Mouse (Mus musculus): ENCODE data around the gene Zfp69. TPM values are rescaled to one million over a fixed set of nuclear protein-coding genes. Genes with fewer than 3 reads are reported as not detected.

Gene Zfp69
- polyA plus RNA-seq, 1 experiment from 2014 or later, result 6.6 TPM

- no peaks in the 10 kb centered on the region for H3K27me3 ChIP-seq (replicated peaks; ENCODE audit: control insufficient read depth, insufficient read depth, low read length)
- no peak overlapping the region for H3K4me3 ChIP-seq (ENCODE audit: low read depth, low read length)
- 78% methylated on average over 11 of the region's 11 CpGs for WGBS
- DNase-seq (ENCODE audit: low spot score), result no peak
- H3K9me3 ChIP-seq (ENCODE audit: control insufficient read depth, low read length), result no peaks in the 10 kb centered on the region
- no peak overlapping the region for H3K4me2 ChIP-seq (ENCODE audit: low read depth, low read length)
- no peaks in the 10 kb centered on the region for H3K4me1 ChIP-seq (ENCODE audit: control insufficient read depth, insufficient read depth, low read length)
- ATAC-seq (ENCODE audit: low read depth), result no peak
- no peak overlapping the region for H3K9ac ChIP-seq (ENCODE audit: low read depth, low read length)
- no peak overlapping the region for H3K27ac ChIP-seq (replicated peaks; ENCODE audit: low read depth, low read length)
- peaks cover 43% of the 10 kb centered on the region for H3K36me3 ChIP-seq (ENCODE audit: control insufficient read depth, insufficient read depth, low read length)
Observed at GRCm38 (mm10) chr4:120974711-120975427, 23.4 kb upstream of the Zfp69 start.

GRCm38 (mm10) chr4:120971842-120972241 lies 20.3 kb upstream of the Zfp69 start:
- no peak overlapping the region for H3K4me2 ChIP-seq (ENCODE audit: low read depth, low read length)
- 87% methylated on average over 8 of the region's 8 CpGs for WGBS
- no peak overlapping the region for H3K4me3 ChIP-seq (ENCODE audit: low read depth, low read length)
- DNase-seq (ENCODE audit: low spot score) (no peak), ATAC-seq (ENCODE audit: low read depth) (no peak)
- H3K9me3 ChIP-seq (ENCODE audit: control insufficient read depth, low read length), result no peaks in the 10 kb centered on the region
- no peaks in the 10 kb centered on the region for H3K4me1 ChIP-seq (ENCODE audit: control insufficient read depth, insufficient read depth, low read length)
- no peaks in the 10 kb centered on the region for H3K27me3 ChIP-seq (replicated peaks; ENCODE audit: control insufficient read depth, insufficient read depth, low read length)
- H3K36me3 ChIP-seq (ENCODE audit: control insufficient read depth, insufficient read depth, low read length), result peaks cover 51% of the 10 kb centered on the region
- H3K27ac ChIP-seq (replicated peaks; ENCODE audit: low read depth, low read length), result no peak overlapping the region
- H3K9ac ChIP-seq (ENCODE audit: low read depth, low read length), result 0 out of 2 replicates have a peak overlapping the region, but pooled peaks have one; percentile 8

GRCm38 (mm10) chr4:120969382-120970146 lies 18.1 kb upstream of the Zfp69 start:
- Histone ChIP-seq H3K4me1 (ENCODE audit: control insufficient read depth, insufficient read depth, low read length) (no peaks in the 10 kb centered on the region), H3K4me3 (ENCODE audit: low read depth, low read length) (no peak overlapping the region), H3K36me3 (ENCODE audit: control insufficient read depth, insufficient read depth, low read length) (peaks cover 50% of the 10 kb centered on the region), H3K9ac (ENCODE audit: low read depth, low read length) (no peak overlapping the region), H3K27ac (replicated peaks; ENCODE audit: low read depth, low read length) (no peak overlapping the region), H3K9me3 (ENCODE audit: control insufficient read depth, low read length) (no peaks in the 10 kb centered on the region), H3K27me3 (replicated peaks; ENCODE audit: control insufficient read depth, insufficient read depth, low read length) (no peaks in the 10 kb centered on the region), H3K4me2 (ENCODE audit: low read depth, low read length) (no peak overlapping the region)
- ATAC-seq (ENCODE audit: low read depth) (no peak), DNase-seq (ENCODE audit: low spot score) (no peak)
- WGBS, result 76% methylated on average over 5 of the region's 5 CpGs

GRCm38 (mm10) chr4:120968486-120968885 lies 17.0 kb upstream of the Zfp69 start:
- Histone ChIP-seq H3K27me3 (replicated peaks; ENCODE audit: control insufficient read depth, insufficient read depth, low read length) (no peaks in the 10 kb centered on the region), H3K36me3 (ENCODE audit: control insufficient read depth, insufficient read depth, low read length) (peaks cover 39% of the 10 kb centered on the region), H3K4me2 (ENCODE audit: low read depth, low read length) (no peak overlapping the region), H3K27ac (replicated peaks; ENCODE audit: low read depth, low read length) (no peak overlapping the region), H3K9ac (ENCODE audit: low read depth, low read length) (no peak overlapping the region), H3K4me1 (ENCODE audit: control insufficient read depth, insufficient read depth, low read length) (no peaks in the 10 kb centered on the region), H3K9me3 (ENCODE audit: control insufficient read depth, low read length) (no peaks in the 10 kb centered on the region), H3K4me3 (ENCODE audit: low read depth, low read length) (no peak overlapping the region)
- ATAC-seq (ENCODE audit: low read depth) (no peak), DNase-seq (ENCODE audit: low spot score) (no peak)
- WGBS, result 88% methylated on average over 9 of the region's 9 CpGs

GRCm38 (mm10) chr4:120955586-120955985 lies 4.1 kb upstream of the Zfp69 start:
- H3K27ac ChIP-seq (replicated peaks; ENCODE audit: low read depth, low read length), result no peak overlapping the region
- H3K36me3 ChIP-seq (ENCODE audit: control insufficient read depth, insufficient read depth, low read length), result no peaks in the 10 kb centered on the region
- no peak for DNase-seq (ENCODE audit: low spot score)
- H3K4me3 ChIP-seq (ENCODE audit: low read depth, low read length), result no peak overlapping the region
- 94% methylated on average over 1 of the region's 1 CpGs for WGBS
- no peaks in the 10 kb centered on the region for H3K9me3 ChIP-seq (ENCODE audit: control insufficient read depth, low read length)
- ATAC-seq (ENCODE audit: low read depth), result no peak
- no peaks in the 10 kb centered on the region for H3K27me3 ChIP-seq (replicated peaks; ENCODE audit: control insufficient read depth, insufficient read depth, low read length)
- H3K4me2 ChIP-seq (ENCODE audit: low read depth, low read length), result no peak overlapping the region
- H3K4me1 ChIP-seq (ENCODE audit: control insufficient read depth, insufficient read depth, low read length), result no peaks in the 10 kb centered on the region
- no peak overlapping the region for H3K9ac ChIP-seq (ENCODE audit: low read depth, low read length)

GRCm38 (mm10) chr4:120953667-120954066 lies 2.2 kb upstream of the Zfp69 start:
- Histone ChIP-seq H3K36me3 (ENCODE audit: control insufficient read depth, insufficient read depth, low read length) (no peaks in the 10 kb centered on the region), H3K27ac (replicated peaks; ENCODE audit: low read depth, low read length) (no peak overlapping the region), H3K9me3 (ENCODE audit: control insufficient read depth, low read length) (no peaks in the 10 kb centered on the region), H3K27me3 (replicated peaks; ENCODE audit: control insufficient read depth, insufficient read depth, low read length) (no peaks in the 10 kb centered on the region), H3K4me2 (ENCODE audit: low read depth, low read length) (no peak overlapping the region), H3K4me3 (ENCODE audit: low read depth, low read length) (no peak overlapping the region), H3K4me1 (ENCODE audit: control insufficient read depth, insufficient read depth, low read length) (no peaks in the 10 kb centered on the region), H3K9ac (ENCODE audit: low read depth, low read length) (no peak overlapping the region)
- DNase-seq (ENCODE audit: low spot score), result no peak
- no peak for ATAC-seq (ENCODE audit: low read depth)
- 89% methylated on average over 1 of the region's 1 CpGs for WGBS

GRCm38 (mm10) chr4:120953038-120953437 lies 1.5 kb upstream of the Zfp69 start:
- no peak overlapping the region for H3K4me3 ChIP-seq (ENCODE audit: low read depth, low read length)
- no peaks in the 10 kb centered on the region for H3K4me1 ChIP-seq (ENCODE audit: control insufficient read depth, insufficient read depth, low read length)
- DNase-seq (ENCODE audit: low spot score) (no peak), ATAC-seq (ENCODE audit: low read depth) (no peak)
- no peak overlapping the region for H3K4me2 ChIP-seq (ENCODE audit: low read depth, low read length)
- H3K27ac ChIP-seq (replicated peaks; ENCODE audit: low read depth, low read length), result no peak overlapping the region
- no peaks in the 10 kb centered on the region for H3K27me3 ChIP-seq (replicated peaks; ENCODE audit: control insufficient read depth, insufficient read depth, low read length)
- no peaks in the 10 kb centered on the region for H3K36me3 ChIP-seq (ENCODE audit: control insufficient read depth, insufficient read depth, low read length)
- no peaks in the 10 kb centered on the region for H3K9me3 ChIP-seq (ENCODE audit: control insufficient read depth, low read length)
- no peak overlapping the region for H3K9ac ChIP-seq (ENCODE audit: low read depth, low read length)
- WGBS, result 66% methylated on average over 4 of the region's 4 CpGs

- H3K4me3 ChIP-seq (ENCODE audit: low read depth, low read length), result peak overlapping the region; percentile 80
- no peak for ATAC-seq (ENCODE audit: low read depth)
- no peaks in the 10 kb centered on the region for H3K27me3 ChIP-seq (replicated peaks; ENCODE audit: control insufficient read depth, insufficient read depth, low read length)
- H3K4me1 ChIP-seq (ENCODE audit: control insufficient read depth, insufficient read depth, low read length), result no peaks in the 10 kb centered on the region
- WGBS, result 35% methylated on average over 6 of the region's 6 CpGs
- peak overlapping the region; percentile 65 for H3K4me2 ChIP-seq (ENCODE audit: low read depth, low read length)
- no peaks in the 10 kb centered on the region for H3K9me3 ChIP-seq (ENCODE audit: control insufficient read depth, low read length)
- H3K9ac ChIP-seq (ENCODE audit: low read depth, low read length), result peak overlapping the region; percentile 86
- peak overlapping the region; percentile 88 for H3K27ac ChIP-seq (replicated peaks; ENCODE audit: low read depth, low read length)
- peaks cover 2% of the 10 kb centered on the region; the same call in 1 of the 2 replicates for H3K36me3 ChIP-seq (ENCODE audit: control insufficient read depth, insufficient read depth, low read length)
- peak; percentile 35 for DNase-seq (ENCODE audit: low spot score)
Observed at GRCm38 (mm10) chr4:120952163-120952562, 664 bp upstream of the Zfp69 start.

Data from embryonic facial prominence, embryonic 14.5 days (tissue).